Mouse (Mus musculus) layer of hippocampus, postnatal 36 days (tissue): ENCODE measurements at regions not wholly inside any gene's neighbourhood (a gene's known extent, or its start where the extent isn't known, plus 50 kb on each side); places are given as distances from the start of the nearest gene placed in this dataset.

ENCODE experiments used
- DNase-seq, 2 experiments: peaks; one replicate each; pipeline ENCODE4 v3.0.0; 2022

DNA sequence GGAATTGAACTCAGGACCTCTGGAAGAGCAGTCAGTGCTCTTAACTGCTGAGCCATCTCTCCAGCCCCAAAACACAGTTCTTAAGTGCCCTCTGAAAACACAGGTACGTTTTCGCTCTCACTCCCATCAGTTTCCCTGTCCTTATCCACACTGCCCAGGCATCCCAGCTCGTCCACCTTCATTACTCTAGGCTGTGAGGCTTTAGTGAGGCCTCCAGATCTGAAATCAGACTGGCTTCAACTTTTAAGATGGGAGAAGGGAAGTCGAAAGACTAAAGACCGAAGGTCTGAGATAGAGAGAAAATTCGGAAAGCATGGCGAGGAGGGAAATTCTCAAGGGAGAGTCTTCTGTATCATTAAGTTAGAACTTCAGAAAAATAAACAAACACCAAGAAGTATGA, 54.8 kb upstream of the Tet2 start:
- DNase-seq = no peak

DNA sequence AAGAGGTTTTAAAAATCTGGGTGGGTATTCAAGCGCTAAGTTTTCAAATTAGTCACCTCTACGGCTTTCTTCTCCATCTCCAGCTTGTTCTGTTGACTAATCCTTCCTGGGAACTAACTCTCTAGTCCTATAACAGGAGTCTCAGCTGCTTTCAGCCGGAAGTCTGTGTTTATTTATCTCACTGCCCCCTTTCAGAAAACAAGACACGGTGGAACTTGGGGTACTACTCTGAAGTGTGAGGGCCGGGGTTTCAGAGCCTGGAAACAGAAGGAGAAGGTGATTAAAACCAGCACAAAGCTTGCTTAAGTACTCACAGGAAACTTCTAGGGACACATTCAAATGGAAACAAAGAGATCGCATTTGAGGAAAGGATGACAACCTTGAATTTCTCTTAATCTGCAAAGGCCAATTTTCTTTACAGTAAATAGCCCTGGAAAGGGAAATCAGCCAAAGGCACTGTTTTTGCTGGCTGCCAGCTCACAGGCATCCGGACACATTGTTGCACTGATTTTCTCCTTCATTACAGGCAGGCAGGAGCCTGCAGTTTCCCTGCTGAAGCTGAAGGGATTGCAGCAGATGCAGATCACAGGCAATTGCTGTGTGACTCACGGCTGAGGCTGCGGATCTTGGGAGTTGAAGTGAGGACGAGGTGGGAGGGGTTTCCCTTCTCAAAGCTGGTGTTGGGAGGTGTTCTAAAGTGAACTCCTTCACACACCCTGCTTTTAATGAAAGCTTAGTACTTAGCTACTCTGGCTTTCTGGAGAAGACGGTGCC, 55.7 kb upstream of the Tet2 start:
- DNase-seq = peak; percentile 33 to 44

DNA sequence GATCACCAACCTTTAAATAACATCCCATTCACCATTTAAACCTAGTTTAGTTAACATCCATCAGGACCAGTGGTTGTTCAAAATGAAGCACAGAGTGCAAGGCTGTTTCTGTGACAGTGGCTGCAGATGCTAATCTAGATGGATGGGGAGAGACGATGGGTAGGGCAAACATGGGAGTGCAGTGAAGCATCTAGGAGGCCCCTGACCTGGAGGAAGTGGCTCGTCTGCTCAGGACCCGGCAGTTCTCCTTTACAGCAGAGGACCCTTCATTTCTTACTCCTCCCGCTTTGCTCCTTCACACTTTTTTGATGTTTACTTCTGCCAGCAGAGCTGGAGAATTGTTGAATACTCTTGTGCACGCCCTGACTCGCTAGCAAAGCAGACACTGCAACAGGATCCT, 60.5 kb upstream of the Tet2 start:
- DNase-seq = no peak

DNA sequence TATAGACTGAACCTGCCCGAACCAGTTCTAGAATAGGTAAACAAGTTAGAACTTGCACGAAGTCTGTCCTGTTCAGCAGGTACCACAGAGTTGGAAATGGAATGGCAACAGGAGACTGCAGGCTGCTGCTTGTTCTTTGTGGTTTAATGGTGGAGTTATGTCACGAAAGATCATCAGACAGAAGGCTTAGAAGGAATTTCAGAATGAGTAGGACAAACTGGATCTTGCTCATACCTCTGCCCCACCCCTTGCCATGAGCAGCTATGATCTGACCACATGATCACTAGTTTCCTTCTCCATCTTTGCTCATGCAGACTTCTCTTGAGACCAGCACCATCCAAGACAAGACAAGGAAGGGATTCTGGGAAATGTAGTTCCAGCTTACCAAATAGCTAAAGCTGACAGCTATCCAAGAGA, 63.9 kb upstream of the Tet2 start:
- DNase-seq = no peak

GRCm38 (mm10) chr3:133613836-133614711, 69.1 kb upstream of the Tet2 start:
- DNase-seq = no peak

GRCm38 (mm10) chr3:133614712-133615426, 69.9 kb upstream of the Tet2 start:
- peak; percentile 5 to 21 for DNase-seq

GRCm38 (mm10) chr3:133617036-133617435, 72.1 kb upstream of the Tet2 start:
- DNase-seq = no peak

- no peak for DNase-seq
Measured at GRCm38 (mm10) chr3:133618491-133618890, 73.6 kb upstream of the Tet2 start.

DNA sequence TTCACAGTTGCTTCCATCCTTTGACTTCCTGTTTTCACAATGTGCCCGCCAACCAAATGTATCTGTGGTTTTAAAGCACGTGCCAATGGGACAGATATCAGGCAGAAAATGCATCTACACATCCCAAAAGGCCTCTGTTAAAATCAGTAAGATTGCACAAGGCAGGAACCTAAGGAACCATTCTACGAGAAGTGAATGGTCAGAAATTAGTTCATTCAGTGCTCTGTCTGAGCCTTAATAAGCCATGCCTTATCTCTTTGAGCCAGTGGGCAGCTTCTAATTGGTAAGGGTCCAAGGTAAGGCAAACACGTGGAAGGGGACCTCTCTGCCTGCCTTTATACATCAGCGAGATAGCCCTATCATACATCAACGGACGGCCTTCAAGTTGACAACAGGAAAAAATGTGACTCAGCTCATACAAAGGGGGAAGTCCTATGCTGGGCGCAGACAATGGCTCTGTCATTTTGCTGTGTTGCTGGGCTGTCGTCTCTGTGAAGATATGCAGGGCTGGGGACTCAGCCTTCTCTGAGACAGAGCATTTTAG, 78.3 kb upstream of the Tet2 start:
- no peak for DNase-seq

- no peak for DNase-seq
Measured at GRCm38 (mm10) chr3:133624079-133624875, 79.3 kb upstream of the Tet2 start.

DNA sequence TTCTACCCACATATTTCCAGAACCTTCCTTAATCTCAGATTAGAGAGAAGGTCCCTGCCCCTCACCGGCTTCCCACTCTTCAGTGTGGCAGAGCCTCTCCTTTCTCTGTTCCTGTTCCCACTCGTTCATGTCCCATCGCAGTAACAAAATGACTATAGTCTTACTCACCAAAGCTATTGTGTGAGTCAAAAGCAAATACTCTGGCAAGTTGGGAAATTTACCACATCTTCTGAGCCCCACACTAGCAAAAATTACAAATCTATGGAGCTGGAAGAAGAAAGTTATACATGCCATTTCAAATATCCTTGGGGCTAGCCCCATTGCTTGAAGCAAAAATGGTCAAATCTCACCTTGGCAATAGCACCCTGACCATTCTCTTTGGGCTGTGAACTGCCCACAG, 80.1 kb upstream of the Tet2 start:
- DNase-seq = no peak

- DNase-seq = no peak
Measured at GRCm38 (mm10) chr3:133626442-133626841, 81.5 kb upstream of the Tet2 start.

- DNase-seq = no peak
Measured at GRCm38 (mm10) chr3:133627116-133627844, 82.3 kb upstream of the Tet2 start.

- no peak for DNase-seq
Measured at GRCm38 (mm10) chr3:133634306-133634705, 89.4 kb upstream of the Tet2 start.

GRCm38 (mm10) chr3:133645604-133646003, 100.7 kb upstream of the Tet2 start:
- DNase-seq = no peak

DNA sequence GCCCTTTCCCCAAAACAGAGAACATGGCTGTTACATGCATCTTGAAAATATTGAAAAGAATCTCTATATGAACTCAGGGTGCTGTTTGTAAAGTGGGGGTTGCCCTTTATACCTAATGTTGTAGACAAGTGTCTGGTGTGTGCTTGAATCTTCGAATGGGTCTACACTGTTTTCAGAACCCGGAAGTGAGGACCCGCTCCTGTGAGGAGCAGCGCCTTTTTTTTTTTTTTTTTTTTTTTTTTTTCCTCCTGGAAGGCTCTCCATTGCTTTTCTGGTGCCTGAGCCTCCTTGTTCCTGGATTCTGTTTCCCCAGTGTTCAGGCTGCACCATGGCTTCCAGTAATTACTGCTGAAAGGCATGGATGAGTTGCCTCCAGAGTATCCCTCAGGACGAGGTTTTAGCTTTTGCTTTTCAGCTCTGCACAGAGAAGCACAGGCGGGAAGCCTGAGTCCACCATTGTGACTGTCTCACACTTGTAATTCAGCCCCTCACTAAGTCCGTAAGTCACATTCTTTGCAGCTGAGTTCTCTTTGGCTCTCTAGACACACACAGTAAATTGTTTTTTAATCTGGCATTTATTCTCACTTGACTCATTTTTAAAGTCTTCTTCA, 101.6 kb upstream of the Tet2 start:
- DNase-seq = no peak

DNA sequence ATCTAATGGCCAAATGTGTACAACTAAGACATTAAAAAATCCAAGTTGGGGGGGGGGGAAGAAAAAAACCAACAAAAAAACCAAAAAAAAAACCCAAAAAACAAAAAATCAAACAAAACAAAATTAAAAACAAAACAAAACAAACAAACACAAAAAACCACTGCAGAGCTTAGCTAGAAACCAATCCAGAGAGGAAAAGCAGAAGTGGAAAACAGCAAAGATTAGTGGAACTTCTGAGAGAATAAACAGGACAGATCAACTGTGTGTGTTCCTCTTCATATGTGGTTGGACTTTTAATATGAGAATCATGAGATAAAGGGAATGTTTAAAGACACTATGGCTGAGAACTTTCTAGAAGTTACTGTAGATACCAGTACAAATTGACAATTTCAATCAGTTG, 105.1 kb upstream of the Tet2 start:
- no peak for DNase-seq

DNA sequence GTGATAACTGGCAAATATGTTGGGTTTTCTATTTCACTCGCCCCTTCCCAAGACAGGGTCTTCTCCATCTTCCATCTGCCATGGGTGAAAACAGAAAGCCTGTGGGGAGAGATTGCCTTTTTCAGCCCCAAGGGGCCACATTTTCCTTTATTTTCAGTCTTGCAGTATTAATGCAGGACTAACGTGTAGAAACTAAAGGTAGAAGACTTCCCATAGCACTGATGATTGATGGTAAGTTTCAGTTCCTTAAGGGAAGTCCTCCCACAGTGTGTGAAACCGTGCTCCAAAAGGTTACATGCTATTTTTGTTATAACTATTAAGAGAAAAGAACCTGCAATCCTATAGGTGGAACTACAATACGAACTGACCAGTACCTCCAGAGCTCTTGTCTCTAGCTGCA, 107.1 kb upstream of the Tet2 start:
- no peak for DNase-seq

GRCm38 (mm10) chr3:133659759-133660158, 114.8 kb upstream of the Tet2 start:
- no peak for DNase-seq

DNA sequence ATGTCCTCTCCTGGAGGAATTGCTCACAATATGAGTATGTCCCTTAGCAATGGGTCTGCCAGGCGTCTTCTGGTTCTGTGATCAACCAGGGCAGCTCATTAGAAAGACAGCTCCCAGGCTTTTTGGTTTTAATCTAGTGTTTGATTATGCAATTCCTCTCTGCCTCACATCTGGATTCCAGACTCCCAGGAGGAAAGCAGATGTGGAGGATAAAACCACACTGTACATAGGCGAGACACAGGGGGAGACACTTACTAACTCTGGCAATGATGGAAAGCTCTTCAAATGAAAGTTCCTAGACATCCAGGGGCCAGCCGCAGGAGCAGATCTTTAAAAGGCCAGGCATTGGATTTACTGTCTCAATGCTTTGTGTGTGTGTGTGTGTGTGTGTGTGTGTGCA, 116.4 kb upstream of the Tet2 start:
- no peak for DNase-seq

DNA sequence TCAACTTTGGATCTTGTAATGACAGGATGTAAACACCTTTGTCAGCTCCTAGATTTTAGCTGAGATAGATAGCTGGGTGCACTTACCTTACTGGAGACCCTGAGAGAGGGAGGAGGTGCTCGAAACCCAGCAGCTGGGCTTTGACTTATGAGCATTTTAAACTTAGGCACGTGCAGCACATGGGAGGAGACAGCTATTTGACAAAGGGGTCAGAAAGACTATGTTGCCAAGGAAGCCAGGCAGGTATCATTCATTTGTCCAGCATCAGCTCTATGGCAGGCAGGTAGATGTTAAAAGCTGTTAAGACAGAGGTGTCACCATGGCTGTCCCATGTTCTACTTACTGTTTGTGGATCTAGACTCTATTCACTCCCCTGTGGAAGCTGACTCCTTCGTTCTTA, 120.0 kb upstream of the Tet2 start:
- DNase-seq = no peak
